Mouse (Mus musculus) brain, embryonic 14.5 days (tissue): ENCODE data around the gene Ptms.

ENCODE experiments used
- CTCF ChIP-seq: fragments of 200-500 bp; IDR thresholded peaks from 2 replicates; pipeline ENCODE4 v1.5.1; 2012; ENCODE audit warnings: inconsistent platforms, mild to moderate bottlenecking, moderate library complexity, borderline replicate concordance; ENCODE audit not compliant: insufficient read depth, insufficient read length; ENCODE audit errors: extremely low read depth
- POLR2A ChIP-seq: fragments of 200-500 bp; IDR thresholded peaks from 2 replicates; pipeline ENCODE4 v1.6.1; 2012; ENCODE audit warnings: mild to moderate bottlenecking, inconsistent platforms, borderline replicate concordance; ENCODE audit not compliant: poor library complexity, insufficient read depth, insufficient read length, severe bottlenecking; ENCODE audit errors: extremely low read depth

DNA sequence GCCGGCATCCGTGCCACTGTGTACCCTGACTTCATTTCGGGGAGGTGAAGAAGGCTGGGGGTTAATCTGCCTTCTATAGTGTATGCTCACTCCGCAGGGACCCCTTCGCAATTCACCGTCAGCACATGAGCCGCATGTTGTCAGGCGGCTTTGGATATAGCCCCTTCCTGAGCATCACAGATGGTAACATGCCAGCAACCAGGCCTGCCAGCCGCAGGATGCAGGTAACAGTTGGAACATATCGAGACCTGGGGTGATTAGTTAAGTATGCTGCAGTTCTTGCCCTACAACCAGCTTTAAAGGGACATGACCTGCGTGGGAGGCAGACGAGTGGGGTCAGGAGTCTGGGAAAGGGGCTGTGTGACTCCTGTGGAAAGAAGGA, 12.4 kb upstream of the Ptms start:
- TF ChIP-seq POLR2A (no peak), CTCF (no peak)
